Mouse (Mus musculus) liver, embryonic 12.5 days (tissue): ENCODE data around the gene Cadps2. TPM values are rescaled to one million over a fixed set of nuclear protein-coding genes. Genes with fewer than 3 reads are reported as not detected.

Experiments used
- ATAC-seq: fragments of 200-750 bp; cut with Nextera tagmentation; 2 replicates; pipeline ENCODE4 v1.8.0; 2017; ENCODE audit warnings: moderate number of reproducible peaks, mild to moderate bottlenecking, moderate library complexity
- H3K27ac ChIP-seq: fragments of 300-500 bp; sonication (generic); 2 replicates; pipeline ENCODE4 v1.5.1; 2016; ENCODE audit warnings: mild to moderate bottlenecking
- H3K27me3 ChIP-seq: fragments of 300-500 bp; sonication (generic); replicated peaks from 2 replicates; pipeline ENCODE4 v1.6.1; 2016; ENCODE audit warnings: mild to moderate bottlenecking, moderate library complexity
- H3K36me3 ChIP-seq: fragments of 300-500 bp; sonication (generic); 2 replicates; pipeline ENCODE4 v1.6.1; 2016; ENCODE audit warnings: mild to moderate bottlenecking, moderate library complexity
- H3K4me1 ChIP-seq: fragments of 300-500 bp; sonication (generic); 2 replicates; pipeline ENCODE4 v1.6.1; 2016
- H3K4me2 ChIP-seq: fragments of 300-500 bp; sonication (generic); 2 replicates; pipeline ENCODE4 v1.6.1; 2016; ENCODE audit warnings: mild to moderate bottlenecking, moderate library complexity
- H3K4me3 ChIP-seq: fragments of 300-500 bp; sonication (generic); 2 replicates; pipeline ENCODE4 v1.5.1; 2016; ENCODE audit warnings: mild to moderate bottlenecking, moderate library complexity
- H3K9ac ChIP-seq: fragments of 300-500 bp; sonication (generic); 2 replicates; pipeline ENCODE4 v1.6.1; 2016; ENCODE audit warnings: mild to moderate bottlenecking, moderate library complexity
- H3K9me3 ChIP-seq: fragments of 300-500 bp; sonication (generic); replicated peaks from 2 replicates; pipeline ENCODE4 v1.6.1; 2016; ENCODE audit warnings: mild to moderate bottlenecking, moderate library complexity
- WGBS: fragments of 180-500 bp; shearing (Covaris S2); methylation state at CpG from one replicate; pipeline ENCODE4 v1.1.7; 2016; ENCODE audit not compliant: insufficient replicate concordance; 5-methylcytosine and 5-hydroxymethylcytosine counted together
- polyA plus RNA-seq: library from polyadenylated mRNA; unstranded; fragments of >200 nt; fragmentation: Nextera tagmentation; extraction: Ambion mirVana; gene quantifications from 2 replicates; pipeline ENCODE4 v1.2.1, GENCODE M21; 2016

Gene Cadps2
- polyA plus RNA-seq, 1 experiment from 2014 or later = 0.11 TPM

DNA sequence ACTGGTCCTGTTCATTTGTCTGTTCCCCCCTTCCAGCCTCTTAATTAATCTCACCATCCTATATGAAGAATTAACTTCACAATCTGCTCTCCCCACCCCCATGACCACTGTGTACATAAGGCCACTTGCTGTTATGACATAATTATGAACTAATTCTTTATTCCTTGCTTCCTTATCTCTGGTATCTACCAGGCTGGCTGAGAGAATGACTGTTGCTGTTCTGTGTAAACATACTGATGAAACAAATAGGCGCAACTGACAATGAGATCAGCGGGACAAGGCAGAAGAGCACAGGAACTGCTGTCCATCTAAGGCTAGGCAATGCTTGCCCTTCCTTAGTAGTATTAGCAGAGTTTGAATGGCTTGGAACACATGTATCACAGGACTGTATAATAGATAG, 445.1 kb downstream of the Cadps2 start:
- ATAC-seq = no peak
- Histone ChIP-seq H3K9me3 (no peaks in the 10 kb centered on the region), H3K27ac (no peak overlapping the region), H3K4me2 (no peak overlapping the region), H3K9ac (no peak overlapping the region), H3K4me3 (no peak overlapping the region), H3K4me1 (no peaks in the 10 kb centered on the region), H3K36me3 (no peaks in the 10 kb centered on the region), H3K27me3 (no peaks in the 10 kb centered on the region)
- WGBS = 82% methylated on average over 2 of the region's 2 CpGs

GRCm38 (mm10) chr6:23392711-23393110, 446.5 kb downstream of the Cadps2 start:
- Histone ChIP-seq H3K4me2 (no peak overlapping the region), H3K27me3 (no peaks in the 10 kb centered on the region), H3K27ac (no peak overlapping the region), H3K9ac (no peak overlapping the region), H3K36me3 (no peaks in the 10 kb centered on the region), H3K4me1 (no peaks in the 10 kb centered on the region), H3K4me3 (no peak overlapping the region), H3K9me3 (no peaks in the 10 kb centered on the region)
- 73% methylated on average over 4 of the region's 4 CpGs for WGBS
- ATAC-seq = no peak

GRCm38 (mm10) chr6:23386711-23387110, 452.5 kb downstream of the Cadps2 start:
- H3K4me1 ChIP-seq = no peaks in the 10 kb centered on the region
- no peak for ATAC-seq
- no peaks in the 10 kb centered on the region for H3K27me3 ChIP-seq
- no peaks in the 10 kb centered on the region for H3K36me3 ChIP-seq
- H3K4me2 ChIP-seq = no peak overlapping the region
- 29% methylated on average over 5 of the region's 5 CpGs for WGBS
- H3K9ac ChIP-seq = no peak overlapping the region
- H3K4me3 ChIP-seq = no peak overlapping the region
- no peaks in the 10 kb centered on the region for H3K9me3 ChIP-seq
- no peak overlapping the region for H3K27ac ChIP-seq

DNA sequence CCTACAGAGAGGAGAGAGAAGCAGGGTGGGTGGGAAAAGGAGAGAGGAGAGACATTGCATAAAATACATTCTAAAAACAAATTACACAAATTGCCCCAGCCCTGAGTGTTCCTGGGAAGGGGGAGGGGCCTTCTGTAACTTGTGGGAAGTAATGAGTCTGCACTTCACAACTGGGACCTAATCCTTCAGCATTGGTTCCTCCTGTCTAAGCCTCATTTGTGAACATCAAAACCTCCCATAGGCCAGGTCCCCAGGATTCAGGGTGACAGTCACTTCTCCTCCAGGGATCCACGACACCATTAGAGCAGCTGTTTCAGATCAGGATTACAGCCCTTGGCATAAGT, 456.2 kb downstream of the Cadps2 start:
- H3K27me3 ChIP-seq = no peaks in the 10 kb centered on the region
- H3K4me3 ChIP-seq = no peak overlapping the region
- H3K9ac ChIP-seq = no peak overlapping the region
- H3K9me3 ChIP-seq = no peaks in the 10 kb centered on the region
- 42% methylated on average over 1 of the region's 1 CpGs for WGBS
- no peaks in the 10 kb centered on the region for H3K36me3 ChIP-seq
- no peak overlapping the region for H3K27ac ChIP-seq
- ATAC-seq = no peak
- H3K4me1 ChIP-seq = no peaks in the 10 kb centered on the region
- H3K4me2 ChIP-seq = no peak overlapping the region

DNA sequence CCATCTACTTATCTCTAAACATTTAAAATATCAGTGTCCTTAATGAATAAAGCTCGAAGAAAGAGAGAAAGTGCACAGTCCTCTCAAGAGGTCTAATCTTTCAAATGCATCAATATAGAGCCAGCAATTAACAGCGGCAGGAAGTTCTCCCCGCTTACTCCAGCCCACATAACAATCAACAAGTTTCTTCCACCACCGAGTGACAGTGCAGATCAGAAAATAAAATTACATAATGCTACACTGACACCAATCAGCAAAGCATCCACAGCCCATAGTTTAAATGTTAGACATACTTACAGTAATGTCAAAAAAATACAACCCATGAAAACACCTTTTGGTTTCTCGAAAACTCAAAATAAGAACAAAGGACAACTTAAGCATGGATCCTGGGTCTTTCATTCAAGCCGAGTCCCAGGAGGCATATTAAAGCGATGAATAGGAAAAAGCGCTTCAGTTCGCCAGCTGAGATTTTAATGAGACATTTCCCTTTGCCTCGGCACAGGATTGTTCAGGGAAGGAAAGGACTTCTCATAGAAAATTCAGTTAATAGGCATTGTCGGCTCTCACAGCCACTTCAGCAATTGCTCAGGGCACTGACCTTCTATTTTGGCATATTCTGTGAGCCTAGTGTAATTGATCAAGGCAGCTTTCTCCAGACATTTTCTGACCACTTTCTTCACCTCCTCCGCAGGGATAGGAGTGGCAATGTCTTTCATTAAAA, 456.8 kb downstream of the Cadps2 start:
- Histone ChIP-seq H3K4me1 (no peaks in the 10 kb centered on the region), H3K36me3 (no peaks in the 10 kb centered on the region), H3K27me3 (no peaks in the 10 kb centered on the region), H3K9ac (no peak overlapping the region), H3K4me3 (no peak overlapping the region), H3K4me2 (no peak overlapping the region), H3K27ac (no peak overlapping the region), H3K9me3 (no peaks in the 10 kb centered on the region)
- ATAC-seq = no peak
- 42% methylated on average over 12 of the region's 12 CpGs for WGBS

DNA sequence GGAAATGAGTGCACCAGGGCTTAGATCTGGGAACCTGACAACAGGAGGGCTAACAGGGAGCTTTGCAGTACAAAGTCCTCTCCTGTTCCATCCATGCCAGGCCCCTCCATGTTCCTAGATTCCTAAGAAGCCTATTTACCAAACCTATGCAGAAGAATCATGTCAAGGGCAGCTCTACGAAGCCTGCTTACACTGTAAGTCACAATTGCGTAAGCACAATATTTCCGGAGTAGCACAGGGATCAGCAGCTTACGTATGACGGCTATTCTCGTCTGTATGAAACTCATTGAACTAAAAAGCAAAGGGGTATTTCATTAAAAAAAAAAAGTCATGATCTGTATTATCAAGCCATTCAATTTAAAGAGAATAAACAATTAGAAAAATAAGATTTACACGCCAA, 462.9 kb downstream of the Cadps2 start:
- no peak overlapping the region for H3K27ac ChIP-seq
- 78% methylated on average over 7 of the region's 7 CpGs for WGBS
- H3K36me3 ChIP-seq = no peaks in the 10 kb centered on the region
- H3K4me2 ChIP-seq = no peak overlapping the region
- no peak overlapping the region for H3K9ac ChIP-seq
- no peak overlapping the region for H3K4me3 ChIP-seq
- no peaks in the 10 kb centered on the region for H3K4me1 ChIP-seq
- no peaks in the 10 kb centered on the region for H3K9me3 ChIP-seq
- ATAC-seq = no peak
- H3K27me3 ChIP-seq = no peaks in the 10 kb centered on the region

DNA sequence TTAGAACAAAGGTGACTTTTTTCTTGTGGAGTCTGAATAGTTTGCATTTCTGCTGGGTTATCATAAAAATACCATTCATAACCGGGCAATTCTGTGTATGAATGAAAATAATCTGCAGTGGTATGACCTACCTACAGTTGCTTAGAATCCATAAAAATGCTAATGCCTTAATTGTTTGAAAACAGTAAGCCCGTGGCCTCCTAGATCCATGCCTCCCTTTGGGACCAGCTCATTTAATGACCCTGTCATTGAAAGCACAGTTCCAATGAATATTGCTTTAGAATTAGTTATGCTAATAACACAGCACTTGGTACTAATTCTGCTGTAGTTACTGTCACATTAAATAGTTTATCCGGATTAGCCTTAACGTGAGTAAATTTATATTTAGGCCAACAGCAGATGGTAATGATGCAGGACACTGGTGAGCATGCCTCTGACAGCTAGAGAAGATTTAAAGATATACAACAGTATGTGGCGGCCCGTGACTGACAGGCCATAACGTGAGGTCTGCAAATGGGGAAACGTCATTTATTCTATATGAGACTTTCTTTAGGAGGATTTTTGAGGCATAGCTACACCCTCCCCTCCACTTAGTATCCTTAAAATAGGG, 477.3 kb downstream of the Cadps2 start:
- 63% methylated on average over 8 of the region's 8 CpGs for WGBS
- no peaks in the 10 kb centered on the region for H3K27me3 ChIP-seq
- no peak overlapping the region for H3K4me2 ChIP-seq
- H3K4me1 ChIP-seq = no peaks in the 10 kb centered on the region
- H3K9ac ChIP-seq = no peak overlapping the region
- H3K36me3 ChIP-seq = no peaks in the 10 kb centered on the region
- no peak overlapping the region for H3K27ac ChIP-seq
- H3K4me3 ChIP-seq = no peak overlapping the region
- no peaks in the 10 kb centered on the region for H3K9me3 ChIP-seq
- no peak for ATAC-seq

- H3K9ac ChIP-seq = no peak overlapping the region
- no peak overlapping the region for H3K27ac ChIP-seq
- no peak overlapping the region for H3K4me3 ChIP-seq
- no peak for ATAC-seq
- H3K9me3 ChIP-seq = no peaks in the 10 kb centered on the region
- no peaks in the 10 kb centered on the region for H3K36me3 ChIP-seq
- no peaks in the 10 kb centered on the region for H3K27me3 ChIP-seq
- no peaks in the 10 kb centered on the region for H3K4me1 ChIP-seq
- H3K4me2 ChIP-seq = no peak overlapping the region
- WGBS = 57% methylated on average over 2 of the region's 2 CpGs
Observed at GRCm38 (mm10) chr6:23360596-23360995, 478.6 kb downstream of the Cadps2 start.

DNA sequence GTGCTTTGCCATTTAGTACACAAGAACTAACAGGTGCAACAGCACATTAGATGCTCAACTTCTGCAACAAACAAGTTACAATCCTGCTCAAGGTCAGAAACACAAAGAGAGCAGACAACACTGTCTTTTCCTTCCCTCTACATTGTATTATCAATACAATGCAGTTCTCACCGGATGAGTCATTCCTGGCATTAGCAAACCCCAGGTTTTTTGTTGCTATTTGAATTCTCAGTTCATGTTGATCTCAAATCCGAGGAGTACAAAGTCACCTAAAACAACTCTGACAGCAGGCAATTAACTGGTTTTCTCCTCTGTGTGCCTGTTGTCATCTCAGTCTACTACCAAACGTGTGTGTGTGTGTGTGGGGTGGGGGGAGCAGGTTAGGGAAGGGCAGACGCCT, 483.1 kb downstream of the Cadps2 start:
- H3K9me3 ChIP-seq = no peaks in the 10 kb centered on the region
- no peaks in the 10 kb centered on the region for H3K4me1 ChIP-seq
- WGBS = 45% methylated on average over 4 of the region's 4 CpGs
- H3K4me3 ChIP-seq = no peak overlapping the region
- no peak overlapping the region for H3K27ac ChIP-seq
- no peak overlapping the region for H3K4me2 ChIP-seq
- H3K9ac ChIP-seq = no peak overlapping the region
- H3K27me3 ChIP-seq = no peaks in the 10 kb centered on the region
- H3K36me3 ChIP-seq = no peaks in the 10 kb centered on the region
- ATAC-seq = no peak

- H3K9me3 ChIP-seq = no peaks in the 10 kb centered on the region
- no peak overlapping the region for H3K4me2 ChIP-seq
- no peak for ATAC-seq
- no peaks in the 10 kb centered on the region for H3K27me3 ChIP-seq
- no peak overlapping the region for H3K4me3 ChIP-seq
- H3K9ac ChIP-seq = no peak overlapping the region
- no peak overlapping the region for H3K27ac ChIP-seq
- no peaks in the 10 kb centered on the region for H3K36me3 ChIP-seq
- H3K4me1 ChIP-seq = no peaks in the 10 kb centered on the region
- 21% methylated on average over 7 of the region's 7 CpGs for whole genome bisulfite sequencing
Observed at GRCm38 (mm10) chr6:23353480-23353879, 485.7 kb downstream of the Cadps2 start.

DNA sequence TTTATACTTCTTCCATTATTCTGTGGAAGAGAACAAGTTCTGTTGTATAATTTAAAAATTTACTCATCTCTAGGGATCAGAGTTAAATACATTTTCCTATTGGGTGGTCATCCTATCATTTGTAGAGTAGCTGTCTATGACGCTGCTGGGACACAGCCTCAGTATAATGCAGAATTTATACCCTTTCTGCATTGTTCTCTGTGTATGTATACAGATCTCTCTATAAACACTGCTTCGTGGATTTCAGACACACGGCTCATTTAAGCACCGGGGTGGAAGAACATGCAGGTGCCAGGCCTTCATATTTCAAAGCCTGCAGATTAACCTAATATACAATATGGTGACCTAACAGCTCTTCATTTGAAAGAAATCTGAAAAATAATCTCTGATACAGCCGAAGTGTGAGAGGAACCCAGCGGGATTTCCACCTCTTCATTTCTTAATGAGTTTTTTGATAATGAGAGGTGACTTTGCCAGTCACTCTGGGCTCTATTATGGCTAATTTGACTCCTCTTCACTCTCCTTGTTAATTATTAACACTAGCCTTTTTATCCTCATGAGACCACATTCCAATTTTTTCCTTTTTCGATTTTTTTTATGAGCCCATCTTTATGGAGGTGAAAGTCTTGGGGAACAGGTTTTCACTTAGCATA, 501.7 kb downstream of the Cadps2 start:
- WGBS = 67% methylated on average over 7 of the region's 7 CpGs
- H3K27me3 ChIP-seq = no peaks in the 10 kb centered on the region
- H3K9me3 ChIP-seq = no peaks in the 10 kb centered on the region
- H3K27ac ChIP-seq = no peak overlapping the region
- no peaks in the 10 kb centered on the region for H3K4me1 ChIP-seq
- H3K4me2 ChIP-seq = no peak overlapping the region
- H3K9ac ChIP-seq = no peak overlapping the region
- ATAC-seq = no peak
- no peaks in the 10 kb centered on the region for H3K36me3 ChIP-seq
- no peak overlapping the region for H3K4me3 ChIP-seq

GRCm38 (mm10) chr6:23314945-23315344, 524.3 kb downstream of the Cadps2 start:
- Histone ChIP-seq H3K9me3 (no peaks in the 10 kb centered on the region), H3K27ac (no peak overlapping the region), H3K4me1 (no peaks in the 10 kb centered on the region), H3K4me2 (no peak overlapping the region), H3K27me3 (no peaks in the 10 kb centered on the region), H3K36me3 (no peaks in the 10 kb centered on the region), H3K4me3 (no peak overlapping the region), H3K9ac (no peak overlapping the region)
- ATAC-seq = no peak
- 71% methylated on average over 8 of the region's 8 CpGs for WGBS
